Mouse (Mus musculus): ENCODE results near the gene Fam207a. TPM values are rescaled to one million over a fixed set of nuclear protein-coding genes. Genes with fewer than 3 reads are reported as not detected.

Fam207a gene
- 51.0 and 51.8 TPM in 2 replicates for polyA plus RNA-seq (2016; fragmentation: Nextera tagmentation; extraction: Ambion mirVana)

GRCm38 (mm10) chr10:77515385-77516348 is at the start of gene Fam207a:
Fam207a (minus strand) TSS chr10:77515785.
- H3K9me3 ChIP-seq (replicated peaks), result no peaks in the 10 kb centered on the region
- H3K27ac ChIP-seq, result peak within 1 kb of the TSS; percentile 89
- H3K36me3 ChIP-seq, result peaks cover 39% of the 10 kb centered on the region
- peak; percentile 94 for DNase-seq (ENCODE audit: low spot score)
- H3K4me1 ChIP-seq, result peaks cover 26% of the 10 kb centered on the region
- H3K27me3 ChIP-seq (ENCODE audit: low read depth, poor library complexity, severe bottlenecking), result no peaks in the 10 kb centered on the region
- 1% methylated on average over 75 of the region's 75 CpGs for WGBS
- H3K4me3 ChIP-seq, result peak within 1 kb of the TSS; percentile 88

GRCm38 (mm10) chr10:77565005-77565404 is 49.4 kb upstream of the Fam207a start:
- H3K27me3 ChIP-seq (ENCODE audit: low read depth, poor library complexity, severe bottlenecking), result no peaks in the 10 kb centered on the region
- no peak for DNase-seq (ENCODE audit: low spot score)
- WGBS, result 88% methylated on average over 8 of the region's 8 CpGs
- H3K36me3 ChIP-seq, result no peaks in the 10 kb centered on the region
- no peak overlapping the region for H3K27ac ChIP-seq
- H3K4me3 ChIP-seq, result no peak overlapping the region
- H3K9me3 ChIP-seq (replicated peaks), result no peaks in the 10 kb centered on the region
- H3K4me1 ChIP-seq, result peaks cover 12% of the 10 kb centered on the region

- Histone ChIP-seq H3K27ac (no peak overlapping the region), H3K4me1 (no peaks in the 10 kb centered on the region), H3K4me3 (no peak overlapping the region), H3K9me3 (replicated peaks) (no peaks in the 10 kb centered on the region), H3K36me3 (no peaks in the 10 kb centered on the region), H3K27me3 (ENCODE audit: low read depth, poor library complexity, severe bottlenecking) (no peaks in the 10 kb centered on the region)
- DNase-seq (ENCODE audit: low spot score), result no peak
- WGBS, result 80% methylated on average over 2 of the region's 2 CpGs
These were observed 45.9 kb upstream of the Fam207a start for GRCm38 (mm10) chr10:77561508-77561907.

- Histone ChIP-seq H3K4me3 (no peak overlapping the region), H3K4me1 (no peaks in the 10 kb centered on the region), H3K36me3 (no peaks in the 10 kb centered on the region), H3K27ac (no peak overlapping the region), H3K9me3 (replicated peaks) (no peaks in the 10 kb centered on the region), H3K27me3 (ENCODE audit: low read depth, poor library complexity, severe bottlenecking) (no peaks in the 10 kb centered on the region)
- no peak for DNase-seq (ENCODE audit: low spot score)
- 86% methylated on average over 9 of the region's 9 CpGs for WGBS
These were observed 45.2 kb upstream of the Fam207a start for GRCm38 (mm10) chr10:77560830-77561229.

DNA sequence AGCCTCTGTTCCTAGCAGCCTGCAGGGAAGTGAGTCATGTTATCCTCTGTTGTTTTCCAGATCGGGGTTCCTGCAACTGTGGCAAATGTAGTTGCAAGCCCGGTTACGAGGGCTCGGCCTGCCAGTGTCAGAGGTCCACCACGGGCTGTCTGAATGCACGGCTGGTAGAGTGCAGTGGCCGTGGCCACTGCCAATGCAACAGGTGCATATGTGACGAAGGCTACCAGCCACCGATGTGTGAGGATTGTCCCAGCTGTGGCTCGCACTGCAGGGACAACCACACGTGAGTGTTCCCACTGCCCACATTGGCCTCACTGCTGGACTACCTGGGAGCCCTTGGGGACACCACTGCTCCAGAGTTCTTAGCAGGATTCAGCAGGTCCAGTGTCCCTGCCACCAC is 44.5 kb upstream of the Fam207a start:
- WGBS, result 88% methylated on average over 11 of the region's 11 CpGs
- H3K4me1 ChIP-seq, result no peaks in the 10 kb centered on the region
- no peaks in the 10 kb centered on the region for H3K9me3 ChIP-seq (replicated peaks)
- DNase-seq (ENCODE audit: low spot score), result no peak
- no peaks in the 10 kb centered on the region for H3K27me3 ChIP-seq (ENCODE audit: low read depth, poor library complexity, severe bottlenecking)
- H3K27ac ChIP-seq, result no peak overlapping the region
- no peaks in the 10 kb centered on the region for H3K36me3 ChIP-seq
- H3K4me3 ChIP-seq, result no peak overlapping the region

- no peak for DNase-seq (ENCODE audit: low spot score)
- Histone ChIP-seq H3K27me3 (ENCODE audit: low read depth, poor library complexity, severe bottlenecking) (no peaks in the 10 kb centered on the region), H3K4me1 (no peaks in the 10 kb centered on the region), H3K36me3 (no peaks in the 10 kb centered on the region), H3K4me3 (no peak overlapping the region), H3K27ac (no peak overlapping the region), H3K9me3 (replicated peaks) (no peaks in the 10 kb centered on the region)
- 91% methylated on average over 4 of the region's 4 CpGs for WGBS
These were observed 42.1 kb upstream of the Fam207a start for GRCm38 (mm10) chr10:77557641-77558040.

GRCm38 (mm10) chr10:77556631-77557030 is 41.0 kb upstream of the Fam207a start:
- no peaks in the 10 kb centered on the region for H3K4me1 ChIP-seq
- H3K36me3 ChIP-seq, result no peaks in the 10 kb centered on the region
- no peak for DNase-seq (ENCODE audit: low spot score)
- WGBS, result 86% methylated on average over 7 of the region's 7 CpGs
- no peaks in the 10 kb centered on the region for H3K9me3 ChIP-seq (replicated peaks)
- no peaks in the 10 kb centered on the region for H3K27me3 ChIP-seq (ENCODE audit: low read depth, poor library complexity, severe bottlenecking)
- H3K4me3 ChIP-seq, result no peak overlapping the region
- no peak overlapping the region for H3K27ac ChIP-seq

- WGBS, result 85% methylated on average over 4 of the region's 4 CpGs
- no peak for DNase-seq (ENCODE audit: low spot score)
- Histone ChIP-seq H3K4me1 (no peaks in the 10 kb centered on the region), H3K27ac (no peak overlapping the region), H3K4me3 (no peak overlapping the region), H3K27me3 (ENCODE audit: low read depth, poor library complexity, severe bottlenecking) (no peaks in the 10 kb centered on the region), H3K9me3 (replicated peaks) (no peaks in the 10 kb centered on the region), H3K36me3 (no peaks in the 10 kb centered on the region)
These were observed 39.3 kb upstream of the Fam207a start for GRCm38 (mm10) chr10:77554918-77555317.

- H3K27me3 ChIP-seq (ENCODE audit: low read depth, poor library complexity, severe bottlenecking), result no peaks in the 10 kb centered on the region
- no peak overlapping the region for H3K27ac ChIP-seq
- WGBS, result 84% methylated on average over 4 of the region's 4 CpGs
- no peak overlapping the region for H3K4me3 ChIP-seq
- H3K36me3 ChIP-seq, result no peaks in the 10 kb centered on the region
- H3K9me3 ChIP-seq (replicated peaks), result no peaks in the 10 kb centered on the region
- no peaks in the 10 kb centered on the region for H3K4me1 ChIP-seq
- no peak for DNase-seq (ENCODE audit: low spot score)
These were observed 37.7 kb upstream of the Fam207a start for GRCm38 (mm10) chr10:77553285-77553684.

DNA sequence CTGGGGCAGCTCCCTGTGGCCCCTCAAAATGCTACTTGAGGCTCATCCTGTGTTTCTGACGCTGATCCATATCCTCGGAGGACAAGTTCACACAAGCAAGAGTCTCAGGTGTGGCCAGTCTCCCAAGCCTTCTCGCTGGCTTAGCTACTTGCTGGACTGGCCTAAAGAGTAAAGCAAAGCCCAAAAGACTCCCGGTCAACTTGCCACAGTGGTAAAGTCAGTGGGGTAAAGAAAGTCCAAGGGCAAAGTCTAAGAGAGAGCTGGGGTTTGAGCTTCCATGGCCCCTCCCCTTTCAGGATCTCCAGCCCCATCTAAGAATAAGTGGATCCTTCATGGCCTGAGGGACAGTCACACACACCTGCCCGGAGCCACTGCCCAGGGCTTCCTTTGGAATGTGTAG is 36.6 kb upstream of the Fam207a start:
- Histone ChIP-seq H3K4me1 (no peaks in the 10 kb centered on the region), H3K9me3 (replicated peaks) (no peaks in the 10 kb centered on the region), H3K27me3 (ENCODE audit: low read depth, poor library complexity, severe bottlenecking) (no peaks in the 10 kb centered on the region), H3K27ac (no peak overlapping the region), H3K36me3 (no peaks in the 10 kb centered on the region), H3K4me3 (no peak overlapping the region)
- 87% methylated on average over 5 of the region's 5 CpGs for WGBS
- DNase-seq (ENCODE audit: low spot score), result no peak

- Histone ChIP-seq H3K36me3 (no peaks in the 10 kb centered on the region), H3K27ac (no peak overlapping the region), H3K4me1 (no peaks in the 10 kb centered on the region), H3K4me3 (no peak overlapping the region), H3K9me3 (replicated peaks) (no peaks in the 10 kb centered on the region), H3K27me3 (ENCODE audit: low read depth, poor library complexity, severe bottlenecking) (no peaks in the 10 kb centered on the region)
- no peak for DNase-seq (ENCODE audit: low spot score)
- WGBS, result 76% methylated on average over 11 of the region's 11 CpGs
These were observed 35.3 kb upstream of the Fam207a start for GRCm38 (mm10) chr10:77550874-77551273.

DNA sequence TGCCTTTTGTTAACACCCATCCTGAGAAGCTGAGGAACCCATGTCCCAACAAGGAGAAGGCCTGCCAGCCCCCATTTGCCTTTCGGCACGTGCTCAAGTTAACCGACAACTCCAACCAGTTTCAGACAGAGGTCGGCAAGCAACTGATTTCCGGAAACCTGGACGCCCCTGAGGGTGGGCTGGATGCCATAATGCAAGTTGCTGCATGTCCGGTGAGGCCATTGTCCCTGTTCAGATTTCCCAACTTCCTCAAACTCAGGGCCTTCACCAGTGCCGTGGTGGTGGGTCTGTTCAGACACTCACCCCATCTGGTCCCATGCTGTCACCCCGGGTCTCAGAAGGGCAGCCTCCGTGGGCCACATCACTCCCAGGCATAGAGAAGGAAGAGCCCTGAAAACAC is 33.0 kb upstream of the Fam207a start:
- WGBS, result 80% methylated on average over 10 of the region's 10 CpGs
- no peak overlapping the region for H3K27ac ChIP-seq
- no peaks in the 10 kb centered on the region for H3K27me3 ChIP-seq (ENCODE audit: low read depth, poor library complexity, severe bottlenecking)
- H3K4me1 ChIP-seq, result no peaks in the 10 kb centered on the region
- H3K36me3 ChIP-seq, result no peaks in the 10 kb centered on the region
- H3K9me3 ChIP-seq (replicated peaks), result no peaks in the 10 kb centered on the region
- no peak overlapping the region for H3K4me3 ChIP-seq
- DNase-seq (ENCODE audit: low spot score), result no peak

- WGBS, result 77% methylated on average over 5 of the region's 5 CpGs
- Histone ChIP-seq H3K27ac (no peak overlapping the region), H3K36me3 (no peaks in the 10 kb centered on the region), H3K4me3 (no peak overlapping the region), H3K27me3 (ENCODE audit: low read depth, poor library complexity, severe bottlenecking) (no peaks in the 10 kb centered on the region), H3K9me3 (replicated peaks) (no peaks in the 10 kb centered on the region), H3K4me1 (no peaks in the 10 kb centered on the region)
- no peak for DNase-seq (ENCODE audit: low spot score)
These were observed 29.3 kb upstream of the Fam207a start for GRCm38 (mm10) chr10:77544916-77545315.

Measured in limb, embryonic 10.5 days (tissue).